Mouse (Mus musculus) liver, embryonic 14.5 days (tissue): ENCODE results near the gene Gm6614. TPM values are rescaled to one million over a fixed set of nuclear protein-coding genes. Genes with fewer than 3 reads are reported as not detected.
"Not testable (repeated sequence)": the region's sequence is repeated elsewhere in the genome, so short reads cannot be mapped to it uniquely, and the experiment has no call there.

Experiments
- ATAC-seq: fragments of 200-750 bp; cut with Nextera tagmentation; 2 replicates; pipeline ENCODE4 v1.8.0; 2017; ENCODE audit warnings: moderate number of reproducible peaks, mild to moderate bottlenecking, moderate library complexity; ENCODE audit not compliant: insufficient read depth
- DNase-seq, 3 experiments: peaks; one replicate each; pipeline ENCODE4 v3.0.0-alpha.2; 2012 to 2013; ENCODE audit warnings: low read depth in 3 of 3, low spot score in 3 of 3
- H3K27ac ChIP-seq: fragments of 300-500 bp; sonication (generic); 2 replicates; pipeline ENCODE4 v1.5.1; 2014; ENCODE audit warnings: moderate library complexity, mild to moderate bottlenecking, control low read depth, inconsistent platforms
- H3K27me3 ChIP-seq: fragments of 300-500 bp; sonication (generic); 2 replicates; pipeline ENCODE4 v1.6.1; 2014; ENCODE audit warnings: mild to moderate bottlenecking, low read length, moderate library complexity; ENCODE audit not compliant: control insufficient read depth, insufficient read depth
- H3K36me3 ChIP-seq: fragments of 300-500 bp; sonication (generic); replicated peaks from 2 replicates; pipeline ENCODE4 v1.6.1; 2014; ENCODE audit warnings: low read depth; ENCODE audit not compliant: control insufficient read depth, insufficient read depth
- H3K4me1 ChIP-seq, 2 experiments: fragments of 200-500 bp in 1 of 2; fragments of 300-500 bp in 1 of 2; sonication (generic) in 1 of 2; replicated peaks; 2 replicates each; pipeline ENCODE4 v1.6.1; 2012 to 2014; ENCODE audit warnings: antibody characterized with exemption in 1 of 2, inconsistent platforms in 1 of 2, low read length in 1 of 2; ENCODE audit not compliant: control insufficient read depth in 2 of 2, insufficient read depth in 2 of 2
- H3K4me2 ChIP-seq: fragments of 300-500 bp; sonication (generic); 2 replicates; pipeline ENCODE4 v1.6.1; 2014; ENCODE audit warnings: low read depth, mild to moderate bottlenecking, control low read depth, moderate library complexity
- H3K4me3 ChIP-seq, 2 experiments: fragments of 200-500 bp in 1 of 2; fragments of 300-500 bp in 1 of 2; sonication (generic) in 1 of 2; 2 replicates each; pipeline ENCODE4 v1.5.1; 2012 to 2014; ENCODE audit warnings: low read depth in 2 of 2, low read length in 2 of 2, mild to moderate bottlenecking in 2 of 2, control low read depth in 1 of 2, inconsistent platforms in 1 of 2, moderate library complexity in 1 of 2; ENCODE audit not compliant: insufficient read depth in 1 of 2
- H3K9ac ChIP-seq: fragments of 300-500 bp; sonication (generic); replicated peaks from 2 replicates; pipeline ENCODE4 v1.6.1; 2014; ENCODE audit warnings: mild to moderate bottlenecking, control low read depth, moderate library complexity
- H3K9me3 ChIP-seq: fragments of 300-500 bp; sonication (generic); 2 replicates; pipeline ENCODE4 v1.6.1; 2016; ENCODE audit warnings: low read length, mixed read lengths; ENCODE audit not compliant: control insufficient read depth
- CTCF ChIP-seq: IDR thresholded peaks from 2 replicates; pipeline ENCODE4 v1.5.1; 2016; ENCODE audit warnings: antibody characterized with exemption, low read depth, control low read depth
- EP300 ChIP-seq: IDR thresholded peaks from 2 replicates; pipeline ENCODE4 v1.6.1; 2016; ENCODE audit warnings: antibody characterized with exemption, low read depth
- WGBS: fragments of 180-500 bp; shearing (Covaris S2); extraction: QIAGEN DNeasy Blood & Tissue Kit; methylation state at CpG from one replicate; pipeline ENCODE4 v1.1.7; 2014; ENCODE audit not compliant: insufficient replicate concordance; 5-methylcytosine and 5-hydroxymethylcytosine counted together
- polyA plus RNA-seq, 2 experiments: library from polyadenylated mRNA; depleted of rRNA in 1 of 2; stranded (reverse) in 1 of 2; unstranded in 1 of 2; fragments of >200 nt; fragmentation: Nextera tagmentation in 1 of 2; extraction: Ambion mirVana in 1 of 2; gene quantifications; 2 replicates each; pipeline versions ENCODE4 v1.2.1 to v1.2.3; 2012 to 2014

Gene Gm6614
- polyA plus RNA-seq (2012; rRNA removed): not detected in 2 replicates
- not detected in 2 replicates for polyA plus RNA-seq (2014; fragmentation: Nextera tagmentation; extraction: Ambion mirVana)

- Histone ChIP-seq H3K4me3 (no peak within 1 kb of the TSS), H3K27me3 (no peaks in the 10 kb centered on the region), H3K4me2 (no peak within 1 kb of the TSS), H3K36me3 (no peaks in the 10 kb centered on the region), H3K27ac (no peak within 1 kb of the TSS), H3K4me1 (no peaks in the 10 kb centered on the region), H3K9ac (no peak within 1 kb of the TSS), H3K9me3 (no peaks in the 10 kb centered on the region)
- WGBS: 55% methylated on average over 4 of the region's 4 CpGs
- TF ChIP-seq CTCF (no peak), EP300 (no peak)
- DNase-seq (no peak), ATAC-seq (no peak)
Observed at GRCm38 (mm10) chr6:142011364-142011955, at the start of gene Gm6614. Gm6614 (minus strand) TSS chr6:142011414.

- not testable (repeated sequence) for H3K4me2 ChIP-seq, H3K4me1 ChIP-seq, H3K9me3 ChIP-seq, H3K36me3 ChIP-seq, H3K27ac ChIP-seq, H3K9ac ChIP-seq, H3K27me3 ChIP-seq, ATAC-seq, H3K4me3 ChIP-seq, DNase-seq
- WGBS: 52% methylated on average over 3 of the region's 3 CpGs
Observed at GRCm38 (mm10) chr6:142058281-142058680, 47.1 kb upstream of the Gm6614 start.

- no peaks in the 10 kb centered on the region for H3K27me3 ChIP-seq
- no peak for ATAC-seq
- H3K36me3 ChIP-seq: no peaks in the 10 kb centered on the region
- no peak overlapping the region for H3K4me3 ChIP-seq
- no peak overlapping the region for H3K9ac ChIP-seq
- TF ChIP-seq EP300 (no peak), CTCF (no peak)
- no peak overlapping the region for H3K27ac ChIP-seq
- DNase-seq: no peak
- H3K4me1 ChIP-seq: no peaks in the 10 kb centered on the region
- no peak overlapping the region for H3K4me2 ChIP-seq
- WGBS: 59% methylated on average over 1 of the region's 1 CpGs
- no peaks in the 10 kb centered on the region for H3K9me3 ChIP-seq
Observed at GRCm38 (mm10) chr6:142047689-142048088, 36.5 kb upstream of the Gm6614 start.

GRCm38 (mm10) chr6:142045746-142046145 is 34.5 kb upstream of the Gm6614 start:
- TF ChIP-seq EP300: no peak
- no peak for TF ChIP-seq CTCF
- Histone ChIP-seq H3K4me3 (no peak overlapping the region), H3K27me3 (no peaks in the 10 kb centered on the region), H3K4me1 (no peaks in the 10 kb centered on the region), H3K4me2 (no peak overlapping the region), H3K36me3 (no peaks in the 10 kb centered on the region), H3K27ac (no peak overlapping the region), H3K9ac (no peak overlapping the region), H3K9me3 (no peaks in the 10 kb centered on the region)
- WGBS: 55% methylated on average over 2 of the region's 2 CpGs
- ATAC-seq (no peak), DNase-seq (no peak)

- Histone ChIP-seq H3K4me2 (no peak overlapping the region), H3K4me3 (no peak overlapping the region), H3K27me3 (no peaks in the 10 kb centered on the region), H3K4me1 (no peaks in the 10 kb centered on the region), H3K9ac (no peak overlapping the region), H3K9me3 (no peaks in the 10 kb centered on the region), H3K27ac (no peak overlapping the region), H3K36me3 (no peaks in the 10 kb centered on the region)
- WGBS: 70% methylated on average over 3 of the region's 3 CpGs
- TF ChIP-seq EP300 (no peak), CTCF (no peak)
- ATAC-seq (no peak), DNase-seq (no peak)
Observed at GRCm38 (mm10) chr6:142041896-142042295, 30.7 kb upstream of the Gm6614 start.
